Mouse (Mus musculus) CH12.LX (cell line): ENCODE results near the gene Lrp10.

Experiments used
- EP300 ChIP-seq: IDR thresholded peaks from 2 replicates; pipeline ENCODE4 v1.6.1; 2011; ENCODE audit warnings: low read length, improper control_type of control experiment
- ETS1 ChIP-seq: conservative IDR thresholded peaks from 2 replicates; pipeline ENCODE4 v1.6.1; 2012; ENCODE audit warnings: low read depth, mild to moderate bottlenecking, inconsistent platforms, low read length, improper control_type of control experiment, moderate library complexity
- GABPA ChIP-seq: IDR thresholded peaks from 2 replicates; pipeline ENCODE4 v1.6.1; 2012; ENCODE audit warnings: low read depth, low read length, improper control_type of control experiment, inconsistent platforms; ENCODE audit not compliant: insufficient replicate concordance
- MAFK ChIP-seq: IDR thresholded peaks from 2 replicates; pipeline ENCODE4 v1.6.1; 2011; ENCODE audit warnings: low read length, improper control_type of control experiment; ENCODE audit not compliant: insufficient replicate concordance
- POLR2A ChIP-seq: IDR thresholded peaks from 2 replicates; pipeline ENCODE4 v1.6.1; 2011; ENCODE audit warnings: low read depth, mild to moderate bottlenecking, improper control_type of control experiment, low read length
- SIN3A ChIP-seq: IDR thresholded peaks from 2 replicates; pipeline ENCODE4 v1.6.1; 2012; ENCODE audit warnings: low read length, improper control_type of control experiment, inconsistent platforms
- SMC3 ChIP-seq: IDR thresholded peaks from 2 replicates; pipeline ENCODE4 v1.6.1; 2011; ENCODE audit warnings: low read depth, low read length, improper control_type of control experiment
- TCF12 ChIP-seq: IDR thresholded peaks from 2 replicates; pipeline ENCODE4 v1.6.1; 2014; ENCODE audit warnings: low read depth, mild to moderate bottlenecking, inconsistent platforms, low read length, improper control_type of control experiment
- ZNF384 ChIP-seq: IDR thresholded peaks from 2 replicates; pipeline ENCODE4 v1.6.1; 2012; ENCODE audit warnings: low read depth, low read length, improper control_type of control experiment, inconsistent platforms

DNA sequence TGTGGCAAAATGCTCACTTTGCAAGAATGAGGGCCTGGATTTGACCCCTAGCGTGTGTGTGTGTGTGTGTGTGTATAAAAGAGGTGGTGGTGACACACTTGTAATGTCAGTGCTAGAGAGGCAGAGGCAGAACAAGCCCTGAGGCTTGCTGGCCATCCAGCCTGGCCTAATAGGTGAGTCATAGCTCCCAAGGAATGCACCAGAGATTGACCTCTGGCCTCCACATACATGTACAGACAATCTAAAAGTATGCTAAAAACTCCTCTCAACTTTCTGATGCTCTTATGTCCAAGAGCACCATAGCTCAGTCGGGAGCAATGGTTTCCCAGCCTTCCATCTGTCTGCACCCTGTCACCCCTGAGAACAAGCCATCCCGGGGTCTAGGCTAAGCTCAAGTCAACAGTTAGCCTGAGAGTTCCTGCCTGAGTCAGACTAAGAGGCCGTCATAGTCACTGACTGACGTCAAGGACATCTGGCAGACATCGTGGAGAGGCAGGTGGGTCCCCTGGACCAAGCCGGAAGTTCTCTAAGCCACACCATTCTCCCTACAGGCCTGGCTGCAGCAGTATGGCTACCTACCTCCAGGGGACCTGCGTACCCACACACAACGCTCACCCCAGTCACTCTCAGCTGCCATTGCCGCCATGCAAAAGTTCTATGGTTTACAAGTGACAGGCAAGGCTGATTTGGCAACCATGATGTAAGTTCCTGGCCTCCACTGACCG lies 28.6 kb upstream of the Lrp10 start:
- no peak for TF ChIP-seq POLR2A
- no peak for TF ChIP-seq SMC3
- peak; percentile 42; the same call in 1 of the 2 replicates for TF ChIP-seq ETS1
- TF ChIP-seq ZNF384: no peak
- TF ChIP-seq TCF12: peak; percentile 47; the same call in 1 of the 2 replicates
- no peak for TF ChIP-seq MAFK
- no peak for TF ChIP-seq GABPA
- no peak for TF ChIP-seq EP300
- no peak for TF ChIP-seq SIN3A
